Mouse (Mus musculus) limb, embryonic 15.5 days (tissue): ENCODE results near the gene Irx3. TPM values are rescaled to one million over a fixed set of nuclear protein-coding genes. Genes with fewer than 3 reads are reported as not detected.

Experiments used
- ATAC-seq: fragments of 200-750 bp; cut with Nextera tagmentation; 2 replicates; pipeline ENCODE4 v1.8.0; 2017; ENCODE audit warnings: low read depth, moderate TSS enrichment; ENCODE audit not compliant: insufficient number of reproducible peaks, low FRiP score, low TSS enrichment
- H3K27ac ChIP-seq: fragments of 300-500 bp; sonication (generic); 2 replicates; pipeline ENCODE4 v1.5.1; 2015; ENCODE audit warnings: moderate library complexity, mild to moderate bottlenecking, inconsistent platforms
- H3K27me3 ChIP-seq: fragments of 300-500 bp; sonication (generic); 2 replicates; pipeline ENCODE4 v1.6.1; 2015; ENCODE audit warnings: inconsistent platforms
- H3K36me3 ChIP-seq: fragments of 300-500 bp; sonication (generic); 2 replicates; pipeline ENCODE4 v1.6.1; 2015; ENCODE audit warnings: inconsistent platforms
- H3K4me1 ChIP-seq: fragments of 300-500 bp; sonication (generic); 2 replicates; pipeline ENCODE4 v1.6.1; 2015; ENCODE audit warnings: inconsistent platforms
- H3K4me2 ChIP-seq: fragments of 300-500 bp; sonication (generic); 2 replicates; pipeline ENCODE4 v1.6.1; 2015; ENCODE audit warnings: mild to moderate bottlenecking, inconsistent platforms
- H3K4me3 ChIP-seq: fragments of 300-500 bp; sonication (generic); 2 replicates; pipeline ENCODE4 v1.5.1; 2015; ENCODE audit warnings: mild to moderate bottlenecking, inconsistent platforms
- H3K9ac ChIP-seq: fragments of 300-500 bp; sonication (generic); 2 replicates; pipeline ENCODE4 v1.6.1; 2015; ENCODE audit warnings: inconsistent platforms
- H3K9me3 ChIP-seq: fragments of 300-500 bp; sonication (generic); 2 replicates; pipeline ENCODE4 v1.6.1; 2016; ENCODE audit warnings: inconsistent platforms
- WGBS: fragments of 180-500 bp; shearing (Covaris S2); methylation state at CpG from one replicate; pipeline ENCODE4 v1.1.7; 2015; 5-methylcytosine and 5-hydroxymethylcytosine counted together
- polyA plus RNA-seq: library from polyadenylated mRNA; unstranded; fragments of >200 nt; fragmentation: Nextera tagmentation; extraction: Ambion mirVana; gene quantifications from 2 replicates; pipeline ENCODE4 v1.2.1, GENCODE M21; 2015

Gene Irx3
- polyA plus RNA-seq, 1 experiment from 2014 or later, result 22.9 TPM

DNA sequence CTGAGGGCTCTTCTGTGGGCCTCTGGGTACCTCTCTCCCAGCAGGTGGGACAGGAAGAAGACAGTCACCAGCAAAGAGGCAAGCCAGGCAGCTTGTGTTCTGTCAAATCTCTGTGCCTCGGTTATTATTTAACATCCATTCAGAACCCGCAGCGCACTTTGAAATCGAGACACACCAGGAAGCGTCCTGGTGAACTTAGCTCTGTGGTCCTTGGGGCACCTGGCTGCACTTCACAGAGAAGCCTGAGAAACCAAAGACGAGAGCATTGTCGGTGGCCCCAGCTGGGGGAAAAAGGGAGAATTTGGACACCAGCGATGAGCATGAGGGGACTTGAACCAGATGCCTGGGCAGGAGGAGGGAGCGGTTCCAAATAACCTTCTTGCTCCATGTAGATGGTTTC is 46.8 kb downstream of the Irx3 start:
- Histone ChIP-seq H3K36me3 (no peaks in the 10 kb centered on the region), H3K9ac (no peak overlapping the region), H3K27me3 (0 out of 2 replicates have a peak, but pooled peaks cover 4% of the 10 kb centered on the region), H3K4me2 (no peak overlapping the region), H3K4me3 (no peak overlapping the region), H3K27ac (no peak overlapping the region), H3K9me3 (no peaks in the 10 kb centered on the region), H3K4me1 (no peaks in the 10 kb centered on the region; the same call in 1 of the 2 replicates)
- no peak for ATAC-seq
- WGBS, result 88% methylated on average over 9 of the region's 9 CpGs

DNA sequence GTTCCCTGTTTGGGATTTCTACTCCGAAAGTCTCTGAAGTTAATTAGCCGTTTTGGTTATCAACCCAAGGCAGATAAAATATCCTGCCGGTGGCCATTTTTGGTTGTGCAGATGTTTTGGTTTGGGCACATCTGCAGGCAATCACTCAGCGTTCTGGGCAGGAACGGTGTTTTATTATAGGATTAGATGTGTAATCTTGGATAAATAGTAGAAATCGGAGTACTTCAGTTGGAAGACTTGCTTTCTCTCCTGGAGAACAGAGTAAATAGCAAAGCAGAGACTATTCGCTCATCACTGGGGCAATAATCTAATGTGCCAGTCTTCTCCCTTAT is 51.1 kb downstream of the Irx3 start:
- Histone ChIP-seq H3K36me3 (no peaks in the 10 kb centered on the region), H3K9ac (no peak overlapping the region), H3K9me3 (no peaks in the 10 kb centered on the region), H3K4me2 (no peak overlapping the region), H3K27me3 (peaks cover 13% of the 10 kb centered on the region), H3K27ac (0 out of 2 replicates have a peak overlapping the region, but pooled peaks have one; percentile 0), H3K4me3 (no peak overlapping the region), H3K4me1 (peaks cover 22% of the 10 kb centered on the region)
- no peak for ATAC-seq
- 32% methylated on average over 7 of the region's 7 CpGs for WGBS

DNA sequence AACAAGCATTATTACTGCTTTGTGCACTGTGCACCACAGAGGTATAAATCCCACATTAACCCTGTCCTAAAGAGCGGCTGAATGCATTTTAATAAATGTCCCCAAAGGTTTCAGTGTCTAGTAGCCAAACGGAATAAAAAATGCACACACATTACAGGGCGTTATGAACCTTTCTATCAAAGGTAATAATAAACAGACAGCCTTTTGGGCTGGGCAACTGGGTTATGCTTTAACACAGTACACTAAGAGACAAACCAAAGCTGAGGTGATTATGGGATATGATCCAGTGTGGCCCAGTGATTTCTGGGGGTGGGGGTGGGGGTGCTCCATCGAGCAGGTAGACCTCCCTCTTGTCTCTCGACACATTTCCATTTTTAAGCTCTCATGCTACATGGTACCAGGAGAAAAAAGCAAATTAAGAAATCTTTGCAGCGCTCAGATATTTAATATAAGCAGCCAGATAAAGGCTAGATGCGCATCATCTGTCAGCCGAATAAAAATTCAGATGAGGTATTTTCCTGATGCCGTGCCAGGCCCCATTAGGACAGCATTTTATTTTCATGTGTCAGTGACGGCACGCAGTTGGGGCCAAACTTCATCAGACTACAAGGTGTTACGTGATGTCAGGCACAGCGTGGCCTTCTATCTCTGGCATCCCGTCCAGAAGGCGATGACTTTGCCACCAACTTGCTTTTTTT is 51.6 kb downstream of the Irx3 start:
- Histone ChIP-seq H3K27me3 (peaks cover 15% of the 10 kb centered on the region), H3K27ac (0 out of 2 replicates have a peak overlapping the region, but pooled peaks have one; percentile 0), H3K9ac (no peak overlapping the region), H3K4me1 (peaks cover 22% of the 10 kb centered on the region), H3K4me3 (no peak overlapping the region), H3K4me2 (no peak overlapping the region), H3K36me3 (no peaks in the 10 kb centered on the region), H3K9me3 (no peaks in the 10 kb centered on the region)
- no peak for ATAC-seq
- 61% methylated on average over 15 of the region's 15 CpGs for WGBS

DNA sequence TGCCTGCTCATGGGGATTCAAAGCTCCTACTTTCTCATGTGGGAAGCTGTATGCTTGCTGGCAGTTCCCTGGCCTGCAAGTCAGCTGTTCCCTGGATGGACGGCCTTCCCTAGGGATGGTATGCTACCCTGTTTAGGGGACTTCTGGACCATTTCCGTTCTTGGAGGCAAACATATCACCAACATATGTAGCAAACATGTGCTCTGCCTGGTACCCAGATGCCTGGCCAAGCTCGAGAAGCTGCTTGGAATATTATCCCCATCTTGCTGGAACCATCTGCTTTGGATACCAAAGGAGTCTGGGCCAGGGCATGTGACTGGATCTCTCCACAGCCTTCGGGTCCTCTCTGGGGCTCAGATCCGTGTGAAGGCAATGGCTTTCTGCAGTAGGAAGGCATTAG is 52.5 kb downstream of the Irx3 start:
- no peaks in the 10 kb centered on the region for H3K9me3 ChIP-seq
- H3K27ac ChIP-seq, result no peak overlapping the region

More for the DNA sequence above, 52.5 kb downstream of the Irx3 start:
- peaks cover 15% of the 10 kb centered on the region for H3K27me3 ChIP-seq
- H3K9ac ChIP-seq, result no peak overlapping the region
- ATAC-seq, result no peak
- peaks cover 22% of the 10 kb centered on the region for H3K4me1 ChIP-seq
- H3K4me3 ChIP-seq, result no peak overlapping the region
- 46% methylated on average over 5 of the region's 5 CpGs for WGBS
- no peaks in the 10 kb centered on the region for H3K36me3 ChIP-seq
- no peak overlapping the region for H3K4me2 ChIP-seq
